Mouse (Mus musculus) thymus, postnatal 14 days (tissue): ENCODE measurements at regions not wholly inside any gene's neighbourhood (a gene's known extent, or its start where the extent isn't known, plus 50 kb on each side); places are given as distances from the start of the nearest gene placed in this dataset.

Source experiments
- DNase-seq: peaks from one replicate; pipeline ENCODE4 v3.0.0; 2021

DNA sequence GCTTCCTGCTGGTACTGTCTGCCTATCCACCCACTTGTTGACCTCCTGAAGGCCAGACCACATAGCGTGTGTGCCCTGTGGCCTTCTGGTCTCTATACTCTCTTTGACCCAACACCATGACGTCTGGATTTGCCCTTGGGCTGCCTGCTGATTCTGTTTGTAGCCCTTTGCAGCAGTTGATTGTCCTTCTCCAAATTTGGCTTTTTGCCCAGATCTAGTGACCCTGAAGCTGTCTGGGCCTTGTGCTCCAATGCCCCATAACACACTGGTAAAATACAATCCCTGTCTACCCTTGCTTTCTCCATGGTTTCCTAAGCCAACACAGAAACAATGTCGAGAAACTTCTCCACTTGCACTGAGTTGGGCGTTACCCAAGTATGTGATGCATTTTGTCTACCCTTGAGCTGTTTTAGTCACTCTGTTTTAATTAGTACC lies 979.3 kb downstream of the Epha4 start:
- DNase-seq, result no peak

DNA sequence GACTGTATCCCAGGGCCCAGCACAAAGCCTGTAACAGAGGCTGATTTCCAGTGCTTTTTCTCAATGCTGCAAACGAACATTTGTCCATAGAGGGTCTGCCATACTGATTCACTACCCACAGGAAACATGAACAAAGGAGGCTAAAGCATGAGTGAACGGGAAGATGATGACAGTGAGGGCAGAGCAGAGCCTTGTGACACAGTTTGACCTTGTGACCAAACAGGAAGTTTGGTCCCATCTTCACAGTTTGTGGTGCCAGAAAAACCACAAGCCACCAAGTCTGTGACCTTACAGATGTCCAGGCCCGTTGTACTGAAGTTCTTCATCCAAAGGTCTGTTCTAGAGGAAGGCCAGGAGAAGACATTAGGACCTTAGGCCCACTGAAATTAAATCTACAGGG lies 974.4 kb downstream of the Epha4 start:
- no peak for DNase-seq

- DNase-seq, result no peak
These were observed 964.0 kb downstream of the Epha4 start for GRCm38 (mm10) chr1:76550876-76551275.

- DNase-seq, result no peak
These were observed 955.4 kb downstream of the Epha4 start for GRCm38 (mm10) chr1:76559441-76559840.

DNA sequence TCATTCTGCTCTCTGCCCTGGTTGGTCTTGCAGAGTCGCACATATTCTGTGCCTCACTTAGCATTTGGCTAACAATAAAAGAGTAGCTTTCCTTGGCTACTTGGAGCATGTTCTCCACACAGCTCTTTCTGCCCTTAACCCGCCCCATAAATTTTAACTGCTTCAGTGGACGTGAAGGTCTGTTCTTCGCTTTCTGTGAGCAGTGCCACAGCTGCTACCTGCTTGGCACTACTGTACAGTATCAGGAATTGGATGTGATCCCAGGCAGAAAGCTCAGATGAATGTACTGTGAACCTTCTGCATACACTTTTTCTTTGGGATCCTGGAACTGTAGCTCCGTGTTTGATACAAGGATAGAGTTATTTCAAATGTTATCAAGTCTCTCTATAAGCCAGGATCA lies 939.4 kb downstream of the Epha4 start:
- DNase-seq, result no peak

DNA sequence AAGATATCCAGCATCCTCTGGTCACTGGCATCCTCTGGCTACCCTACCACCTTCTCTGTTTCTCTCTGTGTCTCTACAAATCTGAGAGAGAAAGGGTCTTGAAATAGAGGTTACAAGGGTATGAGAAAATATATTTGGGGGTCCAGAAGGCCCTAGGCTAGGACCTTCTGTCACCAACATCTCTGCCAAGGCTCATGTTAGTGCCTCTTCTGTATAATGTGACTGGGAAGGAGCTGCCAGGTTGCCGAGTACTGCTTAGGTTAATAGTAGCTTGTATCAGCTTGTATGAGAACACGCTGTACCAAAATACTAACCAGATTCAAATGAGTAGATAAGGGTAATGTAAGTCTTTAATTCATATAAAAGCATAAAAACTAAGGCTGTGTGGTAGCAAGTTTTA lies 929.0 kb downstream of the Epha4 start:
- no peak for DNase-seq

GRCm38 (mm10) chr1:76625831-76626230 lies 889.1 kb downstream of the Epha4 start:
- DNase-seq, result no peak

GRCm38 (mm10) chr1:76629861-76630260 lies 885.0 kb downstream of the Epha4 start:
- no peak for DNase-seq

- DNase-seq, result no peak
These were observed 880.8 kb downstream of the Epha4 start for GRCm38 (mm10) chr1:76634071-76634470.

DNA sequence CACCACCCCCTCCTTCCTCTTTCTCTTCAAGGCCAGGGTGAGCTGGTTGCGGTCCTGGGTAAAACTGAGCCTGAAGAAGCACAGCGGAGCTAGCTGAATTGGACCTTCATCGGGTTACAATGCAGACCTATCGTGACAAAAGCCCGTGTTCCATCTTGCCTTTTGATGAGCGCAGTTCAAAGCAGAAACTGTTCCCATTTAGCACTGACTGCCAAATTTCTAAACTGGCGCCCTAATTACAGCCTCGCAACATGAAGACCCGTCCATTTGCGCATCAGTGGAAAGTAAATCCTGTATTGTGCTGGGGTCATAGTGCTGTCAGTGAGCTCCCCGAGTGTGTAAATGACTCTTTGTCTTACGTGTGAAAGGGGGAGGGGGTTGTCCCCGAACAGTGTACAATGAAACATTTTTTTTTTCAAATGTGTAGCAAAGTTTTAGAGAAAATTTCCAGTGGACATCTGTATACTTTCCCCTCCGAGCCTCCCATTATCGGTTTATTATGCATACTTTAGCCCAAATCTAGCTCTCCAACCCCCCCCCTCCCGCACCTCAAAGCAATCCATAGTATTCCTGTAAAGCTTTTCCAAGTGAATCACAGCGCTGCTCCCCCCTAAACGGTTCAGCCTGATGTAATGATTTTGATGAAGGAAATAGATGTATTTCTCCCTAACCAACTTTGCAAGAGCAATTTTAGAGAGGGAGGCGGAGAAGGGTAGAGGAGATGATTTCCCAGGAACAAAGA lies 877.4 kb downstream of the Epha4 start:
- DNase-seq, result no peak

- no peak for DNase-seq
These were observed 876.9 kb downstream of the Epha4 start for GRCm38 (mm10) chr1:76638010-76638400.

GRCm38 (mm10) chr1:76641181-76641711 lies 873.6 kb downstream of the Epha4 start:
- no peak for DNase-seq

DNA sequence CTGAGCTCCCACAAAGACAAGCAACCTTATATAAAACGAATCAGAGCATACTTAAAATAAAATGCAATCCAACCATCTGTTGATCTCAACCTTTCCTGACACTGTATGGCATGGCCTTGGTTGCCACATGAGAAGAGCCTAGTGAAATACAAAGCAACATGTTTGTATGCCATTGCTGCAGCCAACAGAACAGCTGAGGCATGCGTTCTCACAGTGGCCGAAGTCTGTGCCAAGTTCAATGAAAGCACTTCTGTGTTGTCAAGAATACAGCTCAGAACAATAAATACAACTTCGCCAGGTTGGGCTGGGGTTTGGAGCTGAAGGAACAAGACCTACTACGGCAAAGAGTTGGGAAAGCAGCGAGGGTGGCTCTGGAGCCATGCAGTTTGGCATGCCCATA lies 872.2 kb downstream of the Epha4 start:
- no peak for DNase-seq

DNA sequence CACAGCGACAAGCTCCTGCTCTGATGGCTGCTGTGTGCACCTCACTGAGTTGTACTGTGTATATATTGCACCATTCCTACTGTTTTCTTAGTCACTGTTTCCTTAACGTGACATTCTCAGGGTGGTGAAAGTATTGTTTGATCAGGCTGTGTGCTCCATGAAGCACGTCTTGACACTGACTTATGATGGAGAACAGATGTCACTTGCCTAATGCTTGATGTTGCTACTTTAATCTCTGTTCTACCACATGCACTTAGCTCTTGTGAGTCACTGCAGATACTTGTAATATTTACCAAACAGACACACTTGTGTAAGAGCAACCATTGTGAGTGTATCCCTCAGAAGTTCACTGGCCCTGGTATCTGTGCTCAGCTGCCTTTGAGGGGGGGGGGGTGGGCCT lies 870.0 kb downstream of the Epha4 start:
- no peak for DNase-seq

DNA sequence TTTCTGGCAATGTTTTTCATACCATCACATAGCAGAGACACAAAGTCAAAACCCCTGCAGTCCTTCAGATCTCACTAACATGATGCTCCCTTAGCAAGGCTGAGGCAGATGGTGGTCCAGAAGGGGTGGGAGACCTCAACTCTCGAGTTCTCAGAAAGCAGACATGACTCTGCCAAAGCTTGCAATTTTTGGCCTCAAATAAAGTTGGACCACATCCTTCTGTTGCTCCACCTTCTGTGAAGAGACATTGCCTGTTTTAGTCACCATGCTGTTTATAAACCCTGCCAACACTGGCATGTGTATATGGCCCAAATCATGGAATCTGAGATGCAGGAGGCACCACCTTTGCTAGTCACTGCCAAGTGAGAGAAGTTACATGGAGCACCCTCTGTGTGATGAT lies 860.1 kb downstream of the Epha4 start:
- no peak for DNase-seq

GRCm38 (mm10) chr1:76658228-76658627 lies 856.7 kb downstream of the Epha4 start:
- no peak for DNase-seq

- no peak for DNase-seq
These were observed 854.7 kb downstream of the Epha4 start for GRCm38 (mm10) chr1:76660146-76660545.

DNA sequence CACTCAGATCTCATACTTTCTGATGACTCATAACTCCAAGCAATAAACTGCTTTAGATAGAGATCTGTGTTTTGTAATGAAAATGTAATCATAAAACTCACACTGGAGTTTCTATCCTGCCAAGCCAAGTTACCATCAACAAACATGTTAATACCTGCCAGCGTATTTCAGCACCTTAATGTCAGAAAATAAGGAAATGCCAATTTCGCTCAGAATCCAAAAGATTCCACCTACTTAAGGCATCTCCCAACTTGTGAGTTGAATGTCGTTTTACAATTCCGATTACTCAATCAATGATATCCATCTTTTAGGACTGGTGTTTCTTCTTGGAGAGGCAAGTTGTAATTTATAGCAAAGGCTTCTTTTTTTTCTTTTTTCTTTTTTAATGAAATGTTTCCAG lies 850.5 kb downstream of the Epha4 start:
- DNase-seq, result no peak

DNA sequence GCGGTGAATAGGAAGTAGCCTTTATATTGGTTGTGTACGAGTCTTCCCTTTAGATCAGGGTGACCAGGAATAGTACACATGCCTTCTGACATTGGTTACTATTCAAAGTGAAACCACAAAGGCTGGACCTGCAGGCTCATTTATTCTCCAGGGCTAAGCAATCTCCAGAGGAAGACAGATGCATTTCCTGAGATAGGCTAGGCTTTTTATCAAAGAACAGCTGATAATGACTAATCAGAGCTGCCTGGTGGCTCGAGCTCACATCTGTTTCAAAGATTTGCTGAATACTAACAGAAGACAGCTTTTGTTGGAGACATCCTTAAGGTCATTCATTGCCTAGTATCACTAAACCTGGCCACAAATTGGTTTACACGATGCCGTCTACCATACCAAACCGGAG lies 838.1 kb downstream of the Epha4 start:
- no peak for DNase-seq

DNA sequence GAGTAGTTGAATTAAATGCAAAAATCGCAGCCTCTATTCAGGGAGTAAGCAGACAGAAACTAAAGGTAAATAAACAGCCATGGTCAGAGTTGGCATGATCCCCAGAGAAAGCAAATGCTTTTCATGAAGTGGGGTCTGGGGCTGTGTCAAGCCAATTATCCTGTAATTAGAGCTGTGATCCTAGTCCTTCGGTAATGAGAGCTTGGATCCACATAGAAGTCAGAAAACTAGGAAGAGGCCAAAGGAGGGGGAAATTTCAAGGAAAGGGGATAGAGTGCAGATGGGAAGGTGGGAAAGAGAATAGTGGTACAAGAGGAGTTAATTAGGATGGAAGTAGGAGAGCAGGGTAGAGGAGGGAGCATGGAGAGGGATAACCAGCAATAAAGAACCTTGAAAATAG lies 809.3 kb downstream of the Epha4 start:
- DNase-seq, result no peak

GRCm38 (mm10) chr1:76717639-76718292 lies 797.1 kb downstream of the Epha4 start:
- DNase-seq, result no peak

DNA sequence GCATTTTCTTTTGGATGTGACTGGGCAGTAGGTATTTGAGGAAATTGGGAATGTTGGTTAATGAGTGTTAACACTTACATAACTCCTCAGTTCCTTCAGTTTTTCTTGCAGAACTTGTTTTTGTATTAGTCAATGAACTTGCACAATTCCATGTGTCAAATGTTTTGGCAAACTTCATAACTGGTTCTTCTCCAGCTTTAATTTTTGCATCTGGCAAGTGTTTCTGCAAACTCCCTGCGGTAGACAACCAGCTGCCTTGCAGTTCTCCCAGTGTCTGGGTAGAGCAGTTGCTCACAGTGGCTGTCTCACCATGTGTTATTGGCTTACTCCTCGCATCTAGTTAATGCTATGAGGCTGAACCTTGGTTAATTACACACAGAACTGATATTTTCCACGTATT lies 790.4 kb downstream of the Epha4 start:
- DNase-seq, result no peak

DNA sequence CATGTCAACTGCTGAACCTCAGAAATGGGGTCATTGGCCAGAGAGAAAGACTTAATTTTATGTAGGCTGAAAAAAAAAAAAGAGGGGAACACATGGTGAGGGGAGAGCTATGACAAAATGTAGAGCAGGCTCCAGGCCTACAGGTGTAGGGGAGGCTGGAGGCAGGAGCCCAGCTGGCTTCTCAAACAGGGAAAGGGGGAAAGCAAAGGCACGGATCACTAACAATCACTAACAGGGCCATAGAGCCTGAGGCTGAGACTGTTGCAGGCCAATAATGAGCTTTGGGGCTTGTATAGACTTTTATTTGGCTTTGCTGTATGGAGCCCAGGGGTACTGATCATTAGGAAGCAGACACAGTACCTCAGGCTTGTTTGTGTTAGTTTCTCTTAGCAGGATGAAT lies 777.9 kb downstream of the Epha4 start:
- no peak for DNase-seq

DNA sequence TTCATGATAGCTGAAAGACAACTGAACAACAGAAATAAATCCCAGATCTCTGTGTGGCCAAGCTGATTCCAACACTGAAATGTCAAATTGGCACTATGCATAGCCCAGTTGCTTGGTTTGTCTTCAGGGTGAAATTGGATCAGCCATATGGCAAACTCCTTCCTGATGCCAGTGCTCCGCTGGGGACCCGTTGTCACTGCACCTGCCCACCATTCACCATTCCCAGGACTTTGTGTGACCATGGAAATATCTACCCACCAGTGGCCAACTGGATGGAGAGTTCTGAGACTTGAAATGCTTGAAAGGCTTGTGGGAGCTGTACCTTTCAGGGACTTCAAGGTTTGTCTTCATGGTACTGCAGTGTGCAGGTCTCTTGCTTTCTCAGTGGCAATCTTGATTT lies 777.2 kb downstream of the Epha4 start:
- no peak for DNase-seq

DNA sequence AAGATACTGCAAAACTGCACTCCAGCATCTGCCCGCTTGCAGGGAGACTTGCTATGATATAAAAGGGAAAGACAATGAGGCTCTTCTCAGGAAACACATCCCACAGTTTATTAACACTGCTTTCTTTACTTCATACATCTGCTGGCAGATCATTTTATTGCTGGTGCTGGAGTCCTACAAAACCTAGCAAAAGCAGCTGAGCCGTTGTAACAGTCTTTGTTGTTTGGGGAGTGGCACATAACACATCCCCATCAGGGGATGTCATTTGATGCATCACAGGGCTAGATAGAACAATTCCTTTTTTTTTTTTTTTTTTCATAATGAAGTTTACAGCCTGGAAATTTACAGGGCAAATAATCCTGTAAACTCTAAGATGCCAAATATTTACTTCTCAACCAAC lies 742.2 kb downstream of the Epha4 start:
- DNase-seq, result no peak
